Mouse (Mus musculus): ENCODE results near the gene Cacna1c. TPM values are rescaled to one million over a fixed set of nuclear protein-coding genes. Genes with fewer than 3 reads are reported as not detected.
A peak's percentile ranks its signal among the peaks of the same experiment; 100 is the strongest.

Gene Cacna1c
- polyA plus RNA-seq, 1 experiment from 2014 or later = 4.0 TPM

- Histone ChIP-seq H3K27me3 (ENCODE audit: control insufficient read depth, insufficient read depth, low read length) (no peaks in the 10 kb centered on the region), H3K9me3 (ENCODE audit: control insufficient read depth, low read length) (no peaks in the 10 kb centered on the region), H3K4me1 (replicated peaks; ENCODE audit: control insufficient read depth, insufficient read depth, low read length) (0 out of 2 replicates have a peak, but pooled peaks cover 2% of the 10 kb centered on the region), H3K27ac (ENCODE audit: low read depth, low read length) (no peak overlapping the region), H3K9ac (ENCODE audit: low read depth, low read length) (no peak overlapping the region), H3K4me3 (ENCODE audit: low read depth, low read length) (no peak overlapping the region), H3K4me2 (replicated peaks; ENCODE audit: low read depth, low read length) (no peak overlapping the region), H3K36me3 (ENCODE audit: control insufficient read depth, insufficient read depth, low read length) (no peaks in the 10 kb centered on the region)
- ATAC-seq (ENCODE audit: low FRiP score) (0 out of 2 replicates have a peak, but pooled peaks have one; percentile 54), DNase-seq (ENCODE audit: low spot score) (peak; percentile 90)
- WGBS = 34% methylated on average over 13 of the region's 13 CpGs
Measured at GRCm38 (mm10) chr6:118922328-118923211, 273.6 kb downstream of the Cacna1c start.

DNA sequence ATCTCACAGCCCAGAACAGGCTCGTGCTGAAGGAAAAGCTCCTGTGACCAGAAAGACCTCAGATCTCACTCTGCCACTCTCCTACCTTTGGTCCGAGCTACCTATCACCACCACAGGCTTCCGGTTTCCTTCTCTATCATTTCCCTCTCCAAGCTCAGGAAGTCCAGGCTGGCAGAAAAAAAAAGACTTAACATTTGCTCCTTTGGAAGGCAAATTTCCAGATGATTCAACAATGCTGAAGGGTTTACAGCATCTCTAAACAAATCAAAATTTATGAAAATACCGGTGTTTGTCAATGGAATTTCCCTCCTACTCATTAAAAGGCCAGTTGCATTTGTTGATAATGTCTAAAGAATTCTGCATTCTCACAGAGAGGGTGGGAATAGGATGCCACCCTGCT is 288.0 kb downstream of the Cacna1c start:
- DNase-seq (ENCODE audit: low spot score) (no peak), ATAC-seq (ENCODE audit: low FRiP score) (no peak)
- Histone ChIP-seq H3K4me2 (replicated peaks; ENCODE audit: low read depth, low read length) (no peak overlapping the region), H3K27me3 (ENCODE audit: control insufficient read depth, insufficient read depth, low read length) (no peaks in the 10 kb centered on the region), H3K9ac (ENCODE audit: low read depth, low read length) (no peak overlapping the region), H3K9me3 (ENCODE audit: control insufficient read depth, low read length) (no peaks in the 10 kb centered on the region), H3K27ac (ENCODE audit: low read depth, low read length) (no peak overlapping the region), H3K4me3 (ENCODE audit: low read depth, low read length) (no peak overlapping the region), H3K36me3 (ENCODE audit: control insufficient read depth, insufficient read depth, low read length) (no peaks in the 10 kb centered on the region), H3K4me1 (replicated peaks; ENCODE audit: control insufficient read depth, insufficient read depth, low read length) (no peaks in the 10 kb centered on the region)
- 72% methylated on average over 4 of the region's 4 CpGs for WGBS

- Histone ChIP-seq H3K9me3 (ENCODE audit: control insufficient read depth, low read length) (no peaks in the 10 kb centered on the region), H3K27me3 (ENCODE audit: control insufficient read depth, insufficient read depth, low read length) (no peaks in the 10 kb centered on the region), H3K4me1 (replicated peaks; ENCODE audit: control insufficient read depth, insufficient read depth, low read length) (no peaks in the 10 kb centered on the region), H3K9ac (ENCODE audit: low read depth, low read length) (no peak overlapping the region), H3K4me2 (replicated peaks; ENCODE audit: low read depth, low read length) (no peak overlapping the region), H3K36me3 (ENCODE audit: control insufficient read depth, insufficient read depth, low read length) (no peaks in the 10 kb centered on the region), H3K4me3 (ENCODE audit: low read depth, low read length) (no peak overlapping the region), H3K27ac (ENCODE audit: low read depth, low read length) (no peak overlapping the region)
- no peak for ATAC-seq (ENCODE audit: low FRiP score)
- DNase-seq (ENCODE audit: low spot score) = no peak
- 70% methylated on average over 1 of the region's 1 CpGs for WGBS
Measured at GRCm38 (mm10) chr6:118907704-118908103, 288.5 kb downstream of the Cacna1c start.

DNA sequence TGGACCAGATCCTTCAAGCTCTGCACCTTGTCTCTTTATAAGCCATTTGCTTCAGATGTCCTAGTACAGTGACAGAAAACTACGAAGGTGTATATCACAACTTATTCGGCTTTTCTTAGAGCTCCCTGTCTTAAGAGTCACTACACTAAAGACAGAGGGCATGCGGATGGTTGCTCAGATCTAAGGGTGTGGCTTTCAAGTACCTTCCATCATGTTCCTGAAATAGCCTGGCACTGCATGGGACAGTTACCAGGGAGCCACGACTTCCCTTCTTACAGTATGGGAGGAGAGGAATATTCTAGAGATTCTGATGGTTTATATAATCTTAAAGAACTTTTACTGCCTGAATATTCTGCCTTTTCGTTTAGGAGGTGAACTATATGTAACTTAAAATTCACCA is 289.3 kb downstream of the Cacna1c start:
- no peaks in the 10 kb centered on the region for H3K36me3 ChIP-seq (ENCODE audit: control insufficient read depth, insufficient read depth, low read length)
- no peaks in the 10 kb centered on the region for H3K27me3 ChIP-seq (ENCODE audit: control insufficient read depth, insufficient read depth, low read length)
- ATAC-seq (ENCODE audit: low FRiP score) (no peak), DNase-seq (ENCODE audit: low spot score) (no peak)
- no peak overlapping the region for H3K4me2 ChIP-seq (replicated peaks; ENCODE audit: low read depth, low read length)
- no peak overlapping the region for H3K4me3 ChIP-seq (ENCODE audit: low read depth, low read length)
- H3K9ac ChIP-seq (ENCODE audit: low read depth, low read length) = no peak overlapping the region
- H3K9me3 ChIP-seq (ENCODE audit: control insufficient read depth, low read length) = no peaks in the 10 kb centered on the region
- no peaks in the 10 kb centered on the region for H3K4me1 ChIP-seq (replicated peaks; ENCODE audit: control insufficient read depth, insufficient read depth, low read length)
- WGBS = 90% methylated on average over 5 of the region's 5 CpGs
- H3K27ac ChIP-seq (ENCODE audit: low read depth, low read length) = no peak overlapping the region

- H3K9me3 ChIP-seq (ENCODE audit: control insufficient read depth, low read length) = no peaks in the 10 kb centered on the region
- no peak for ATAC-seq (ENCODE audit: low FRiP score)
- H3K4me3 ChIP-seq (ENCODE audit: low read depth, low read length) = no peak overlapping the region
- no peaks in the 10 kb centered on the region for H3K36me3 ChIP-seq (ENCODE audit: control insufficient read depth, insufficient read depth, low read length)
- H3K9ac ChIP-seq (ENCODE audit: low read depth, low read length) = no peak overlapping the region
- no peak overlapping the region for H3K27ac ChIP-seq (ENCODE audit: low read depth, low read length)
- H3K4me1 ChIP-seq (replicated peaks; ENCODE audit: control insufficient read depth, insufficient read depth, low read length) = no peaks in the 10 kb centered on the region
- no peak overlapping the region for H3K4me2 ChIP-seq (replicated peaks; ENCODE audit: low read depth, low read length)
- WGBS = 83% methylated on average over 8 of the region's 8 CpGs
- DNase-seq (ENCODE audit: low spot score) = no peak
- H3K27me3 ChIP-seq (ENCODE audit: control insufficient read depth, insufficient read depth, low read length) = no peaks in the 10 kb centered on the region
Measured at GRCm38 (mm10) chr6:118899688-118900087, 296.5 kb downstream of the Cacna1c start.

DNA sequence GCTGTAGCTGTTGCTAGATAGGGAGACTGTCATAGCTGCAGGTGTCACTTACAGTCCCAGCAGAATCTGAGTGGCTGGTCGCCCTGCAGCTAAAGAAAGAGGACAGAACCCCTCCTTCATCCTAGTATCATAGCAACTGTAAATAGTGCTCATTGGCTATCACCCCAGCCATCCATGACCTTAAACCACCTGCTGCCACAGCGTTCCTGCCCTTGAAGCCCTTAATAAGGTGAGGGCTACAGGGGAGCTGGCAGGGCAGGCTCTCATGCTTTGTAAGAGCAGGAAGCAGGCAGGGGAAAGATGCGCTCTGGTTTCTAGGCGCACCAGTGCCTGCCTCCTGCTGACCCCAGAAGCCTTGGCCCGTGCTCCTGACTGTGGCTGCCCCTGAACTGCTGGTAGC is 299.1 kb downstream of the Cacna1c start:
- 44% methylated on average over 5 of the region's 5 CpGs for WGBS
- Histone ChIP-seq H3K27me3 (ENCODE audit: control insufficient read depth, insufficient read depth, low read length) (no peaks in the 10 kb centered on the region), H3K27ac (ENCODE audit: low read depth, low read length) (no peak overlapping the region), H3K4me3 (ENCODE audit: low read depth, low read length) (no peak overlapping the region), H3K4me2 (replicated peaks; ENCODE audit: low read depth, low read length) (no peak overlapping the region), H3K36me3 (ENCODE audit: control insufficient read depth, insufficient read depth, low read length) (no peaks in the 10 kb centered on the region), H3K9ac (ENCODE audit: low read depth, low read length) (no peak overlapping the region), H3K4me1 (replicated peaks; ENCODE audit: control insufficient read depth, insufficient read depth, low read length) (no peaks in the 10 kb centered on the region), H3K9me3 (ENCODE audit: control insufficient read depth, low read length) (no peaks in the 10 kb centered on the region)
- DNase-seq (ENCODE audit: low spot score) (no peak), ATAC-seq (ENCODE audit: low FRiP score) (no peak)

GRCm38 (mm10) chr6:118894043-118894442 is 302.2 kb downstream of the Cacna1c start:
- WGBS = 95% methylated on average over 6 of the region's 6 CpGs
- no peaks in the 10 kb centered on the region for H3K27me3 ChIP-seq (ENCODE audit: control insufficient read depth, insufficient read depth, low read length)
- H3K4me1 ChIP-seq (replicated peaks; ENCODE audit: control insufficient read depth, insufficient read depth, low read length) = no peaks in the 10 kb centered on the region
- no peak overlapping the region for H3K27ac ChIP-seq (ENCODE audit: low read depth, low read length)
- ATAC-seq (ENCODE audit: low FRiP score) (no peak), DNase-seq (ENCODE audit: low spot score) (no peak)
- H3K9ac ChIP-seq (ENCODE audit: low read depth, low read length) = no peak overlapping the region
- no peak overlapping the region for H3K4me3 ChIP-seq (ENCODE audit: low read depth, low read length)
- no peaks in the 10 kb centered on the region for H3K36me3 ChIP-seq (ENCODE audit: control insufficient read depth, insufficient read depth, low read length)
- H3K9me3 ChIP-seq (ENCODE audit: control insufficient read depth, low read length) = no peaks in the 10 kb centered on the region
- H3K4me2 ChIP-seq (replicated peaks; ENCODE audit: low read depth, low read length) = no peak overlapping the region

- H3K9me3 ChIP-seq (ENCODE audit: control insufficient read depth, low read length) = no peaks in the 10 kb centered on the region
Measured at GRCm38 (mm10) chr6:118889441-118889840, 306.8 kb downstream of the Cacna1c start.

DNA sequence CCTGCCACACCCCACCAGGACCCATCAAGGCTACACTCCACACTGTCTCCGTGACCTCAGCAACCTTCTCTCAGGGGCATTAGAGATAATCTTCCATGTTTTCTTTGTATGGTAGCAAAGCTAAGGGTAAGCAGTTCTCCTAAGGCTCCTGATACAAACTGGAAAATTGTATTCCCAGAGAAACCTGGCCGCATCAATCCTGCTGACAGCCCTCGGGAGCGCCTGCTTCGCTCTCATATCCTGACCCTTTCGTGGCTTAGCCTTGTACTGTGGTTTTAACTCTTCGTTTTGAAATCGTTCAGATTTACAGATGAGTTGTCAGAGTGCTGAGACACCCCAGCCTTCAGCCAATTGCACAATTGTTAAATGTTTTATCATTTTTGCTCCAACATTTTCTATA is 309.2 kb downstream of the Cacna1c start:
- Histone ChIP-seq H3K4me3 (ENCODE audit: low read depth, low read length) (no peak overlapping the region), H3K4me1 (replicated peaks; ENCODE audit: control insufficient read depth, insufficient read depth, low read length) (no peaks in the 10 kb centered on the region), H3K9ac (ENCODE audit: low read depth, low read length) (no peak overlapping the region), H3K9me3 (ENCODE audit: control insufficient read depth, low read length) (no peaks in the 10 kb centered on the region), H3K36me3 (ENCODE audit: control insufficient read depth, insufficient read depth, low read length) (no peaks in the 10 kb centered on the region), H3K4me2 (replicated peaks; ENCODE audit: low read depth, low read length) (no peak overlapping the region), H3K27ac (ENCODE audit: low read depth, low read length) (no peak overlapping the region), H3K27me3 (ENCODE audit: control insufficient read depth, insufficient read depth, low read length) (no peaks in the 10 kb centered on the region)
- 88% methylated on average over 8 of the region's 8 CpGs for WGBS
- DNase-seq (ENCODE audit: low spot score) (no peak), ATAC-seq (ENCODE audit: low FRiP score) (no peak)

More at GRCm38 (mm10) chr6:118889441-118889840, 306.8 kb downstream of the Cacna1c start:
- H3K9ac ChIP-seq (ENCODE audit: low read depth, low read length) = no peak overlapping the region
- no peaks in the 10 kb centered on the region for H3K4me1 ChIP-seq (replicated peaks; ENCODE audit: control insufficient read depth, insufficient read depth, low read length)
- ATAC-seq (ENCODE audit: low FRiP score) (no peak), DNase-seq (ENCODE audit: low spot score) (no peak)
- H3K27me3 ChIP-seq (ENCODE audit: control insufficient read depth, insufficient read depth, low read length) = no peaks in the 10 kb centered on the region
- no peak overlapping the region for H3K4me3 ChIP-seq (ENCODE audit: low read depth, low read length)
- no peaks in the 10 kb centered on the region for H3K36me3 ChIP-seq (ENCODE audit: control insufficient read depth, insufficient read depth, low read length)
- 93% methylated on average over 4 of the region's 4 CpGs for WGBS
- no peak overlapping the region for H3K4me2 ChIP-seq (replicated peaks; ENCODE audit: low read depth, low read length)
- no peak overlapping the region for H3K27ac ChIP-seq (ENCODE audit: low read depth, low read length)

Data from hindbrain, embryonic 11.5 days (tissue).